Mouse (Mus musculus) CH12.LX (cell line): ENCODE data around the gene Map4k4. TPM values are rescaled to one million over a fixed set of nuclear protein-coding genes. Genes with fewer than 3 reads are reported as not detected.

ENCODE experiments used
- DNase-seq: peaks from one replicate; pipeline ENCODE4 v3.0.0-alpha.2; 2013; ENCODE audit errors: extremely low read depth
- H3K27ac ChIP-seq: 2 replicates; pipeline ENCODE4 v1.5.1; 2012; ENCODE audit warnings: low read depth, mild to moderate bottlenecking, control low read depth, moderate library complexity; ENCODE audit not compliant: insufficient read depth
- H3K27me3 ChIP-seq: replicated peaks from 2 replicates; pipeline ENCODE3; 2012; ENCODE audit warnings: inconsistent platforms
- H3K36me3 ChIP-seq, 2 experiments: replicated peaks in 1 of 2; 2 replicates each; pipeline versions ENCODE3 to v1.6.1; 2012; ENCODE audit warnings: inconsistent platforms in 1 of 2, low read length in 1 of 2, mild to moderate bottlenecking in 1 of 2, mixed read lengths in 1 of 2, moderate library complexity in 1 of 2; ENCODE audit not compliant: control insufficient read depth in 1 of 2, insufficient read depth in 1 of 2
- H3K4me1 ChIP-seq, 2 experiments: 2 replicates each; pipeline ENCODE4 v1.6.1; 2012; ENCODE audit warnings: inconsistent platforms in 1 of 2, moderate library complexity in 1 of 2; ENCODE audit not compliant: insufficient read depth in 2 of 2, control insufficient read depth in 1 of 2
- H3K4me2 ChIP-seq: 2 replicates; pipeline ENCODE4 v1.6.1; 2012; ENCODE audit warnings: low read depth, mild to moderate bottlenecking, control low read depth; ENCODE audit not compliant: poor library complexity, insufficient read depth, severe bottlenecking
- H3K4me3 ChIP-seq, 3 experiments: fragments of 150-350 bp in 1 of 3; sonication (generic) in 1 of 3; replicated peaks in 1 of 3; 2 replicates each; pipeline versions ENCODE3 to v1.5.1; 2011 to 2012; ENCODE audit warnings: low read depth in 2 of 3, low read length in 2 of 3, mild to moderate bottlenecking in 2 of 3, moderate library complexity in 2 of 3, control low read depth in 1 of 3, improper control_type of control experiment in 1 of 3, inconsistent platforms in 1 of 3, mixed read lengths in 1 of 3; ENCODE audit not compliant: poor library complexity in 1 of 3
- H3K79me2 ChIP-seq: replicated peaks from 2 replicates; pipeline ENCODE4 v1.6.1; 2012; ENCODE audit warnings: mild to moderate bottlenecking, moderate library complexity; ENCODE audit not compliant: control insufficient read depth, poor library complexity, insufficient read depth, severe bottlenecking; ENCODE audit errors: extremely low read depth
- H3K9ac ChIP-seq: 2 replicates; pipeline ENCODE4 v1.6.1; 2012; ENCODE audit warnings: low read depth, mild to moderate bottlenecking, control low read depth, moderate library complexity; ENCODE audit not compliant: insufficient read depth
- H3K9me3 ChIP-seq: replicated peaks from 2 replicates; pipeline ENCODE3; 2012; ENCODE audit warnings: low read length, inconsistent platforms, mixed read lengths
- CTCF ChIP-seq, 2 experiments: IDR thresholded peaks in 1 of 2; conservative IDR thresholded peaks in 1 of 2; 2 replicates each; pipeline ENCODE4 v1.5.1; 2011 to 2012; ENCODE audit warnings: low read depth in 2 of 2, low read length in 2 of 2, improper control_type of control experiment in 1 of 2, inconsistent platforms in 1 of 2, mild to moderate bottlenecking in 1 of 2, moderate library complexity in 1 of 2
- ELF1 ChIP-seq: IDR thresholded peaks from 2 replicates; pipeline ENCODE4 v1.6.1; 2014; ENCODE audit warnings: low read depth, mild to moderate bottlenecking, inconsistent platforms, low read length, improper control_type of control experiment
- JUN ChIP-seq: IDR thresholded peaks from 2 replicates; pipeline ENCODE4 v1.6.1; 2011; ENCODE audit warnings: low read depth, mild to moderate bottlenecking, low read length, improper control_type of control experiment, moderate library complexity; ENCODE audit not compliant: insufficient read depth
- MAFK ChIP-seq: IDR thresholded peaks from 2 replicates; pipeline ENCODE4 v1.6.1; 2011; ENCODE audit warnings: low read length, improper control_type of control experiment; ENCODE audit not compliant: insufficient replicate concordance
- MAZ ChIP-seq: IDR thresholded peaks from 2 replicates; pipeline ENCODE4 v1.6.1; 2012; ENCODE audit warnings: low read depth, mild to moderate bottlenecking, inconsistent platforms, low read length, improper control_type of control experiment, moderate library complexity
- MEF2A ChIP-seq: IDR thresholded peaks from 2 replicates; pipeline ENCODE4 v1.6.1; 2014; ENCODE audit warnings: low read depth, mild to moderate bottlenecking, inconsistent platforms, low read length, improper control_type of control experiment, borderline replicate concordance
- MXI1 ChIP-seq: IDR thresholded peaks from 2 replicates; pipeline ENCODE4 v1.6.1; 2011; ENCODE audit warnings: mild to moderate bottlenecking, low read depth, low read length, improper control_type of control experiment
- MYC ChIP-seq: IDR thresholded peaks from 2 replicates; pipeline ENCODE4 v1.6.1; 2011; ENCODE audit warnings: low read depth, mild to moderate bottlenecking, improper control_type of control experiment, low read length
- RAD21 ChIP-seq: IDR thresholded peaks from 2 replicates; pipeline ENCODE4 v1.6.1; 2011; ENCODE audit warnings: low read depth, mild to moderate bottlenecking, low read length, improper control_type of control experiment, moderate library complexity
- RCOR1 ChIP-seq: conservative IDR thresholded peaks from 2 replicates; pipeline ENCODE4 v1.6.1; 2012; ENCODE audit warnings: low read depth, mild to moderate bottlenecking, inconsistent platforms, low read length, improper control_type of control experiment
- SIN3A ChIP-seq: IDR thresholded peaks from 2 replicates; pipeline ENCODE4 v1.6.1; 2012; ENCODE audit warnings: low read length, improper control_type of control experiment, inconsistent platforms
- SMC3 ChIP-seq: IDR thresholded peaks from 2 replicates; pipeline ENCODE4 v1.6.1; 2011; ENCODE audit warnings: low read depth, low read length, improper control_type of control experiment
- TBP ChIP-seq: conservative IDR thresholded peaks from 2 replicates; pipeline ENCODE4 v1.6.1; 2011; ENCODE audit warnings: low read depth, low read length, improper control_type of control experiment
- UBTF ChIP-seq: IDR thresholded peaks from 2 replicates; pipeline ENCODE4 v1.6.1; 2012; ENCODE audit warnings: low read depth, mild to moderate bottlenecking, inconsistent platforms, low read length, improper control_type of control experiment, moderate library complexity
- USF2 ChIP-seq: conservative IDR thresholded peaks from 2 replicates; pipeline ENCODE4 v1.6.1; 2011; ENCODE audit warnings: low read depth, low read length, improper control_type of control experiment
- ZC3H11A ChIP-seq: IDR thresholded peaks from 2 replicates; pipeline ENCODE4 v1.6.1; 2012; ENCODE audit warnings: low read depth, mild to moderate bottlenecking, inconsistent platforms, low read length, improper control_type of control experiment
- dilution Hi-C: fragments of 300-500 bp; cut with MboI; formaldehyde crosslinking; loops from 2 replicates; pipeline ENCODE4 v1.14.3; 2020; ENCODE audit warnings: low sequenced_read_pairs; ENCODE audit not compliant: extremely low pct_unique_long_range_greater_than_20kb, extremely low pct_ligation_motif_present
- in situ Hi-C: fragments of 300-500 bp; cut with MboI; formaldehyde crosslinking; loops from 3 replicates; pipeline ENCODE4 v1.14.3; 2019; ENCODE audit warnings: low sequenced_read_pairs, low pct_ligation_motif_present, low pct_unique_long_range_greater_than_20kb, mixed read lengths
- polyA plus RNA-seq: library from polyadenylated mRNA; unstranded; fragments of >175 nt; gene quantifications from 2 replicates; pipeline ENCODE4 v1.2.1, GENCODE M21; 2012; ENCODE audit warnings: low read depth; ENCODE audit not compliant: insufficient read length
- total RNA-seq, 2 experiments: library from RNA; depleted of rRNA; stranded (reverse); fragments of 300-350 nt in 1 of 2; fragments of >200 nt in 1 of 2; gene quantifications; 2 replicates each; pipeline ENCODE4 v1.2.3; 2012 to 2014

Map4k4 gene
- total and polyA plus RNA-seq, 3 experiments = 21.8 to 46.3 (median 41.0) TPM

DNA sequence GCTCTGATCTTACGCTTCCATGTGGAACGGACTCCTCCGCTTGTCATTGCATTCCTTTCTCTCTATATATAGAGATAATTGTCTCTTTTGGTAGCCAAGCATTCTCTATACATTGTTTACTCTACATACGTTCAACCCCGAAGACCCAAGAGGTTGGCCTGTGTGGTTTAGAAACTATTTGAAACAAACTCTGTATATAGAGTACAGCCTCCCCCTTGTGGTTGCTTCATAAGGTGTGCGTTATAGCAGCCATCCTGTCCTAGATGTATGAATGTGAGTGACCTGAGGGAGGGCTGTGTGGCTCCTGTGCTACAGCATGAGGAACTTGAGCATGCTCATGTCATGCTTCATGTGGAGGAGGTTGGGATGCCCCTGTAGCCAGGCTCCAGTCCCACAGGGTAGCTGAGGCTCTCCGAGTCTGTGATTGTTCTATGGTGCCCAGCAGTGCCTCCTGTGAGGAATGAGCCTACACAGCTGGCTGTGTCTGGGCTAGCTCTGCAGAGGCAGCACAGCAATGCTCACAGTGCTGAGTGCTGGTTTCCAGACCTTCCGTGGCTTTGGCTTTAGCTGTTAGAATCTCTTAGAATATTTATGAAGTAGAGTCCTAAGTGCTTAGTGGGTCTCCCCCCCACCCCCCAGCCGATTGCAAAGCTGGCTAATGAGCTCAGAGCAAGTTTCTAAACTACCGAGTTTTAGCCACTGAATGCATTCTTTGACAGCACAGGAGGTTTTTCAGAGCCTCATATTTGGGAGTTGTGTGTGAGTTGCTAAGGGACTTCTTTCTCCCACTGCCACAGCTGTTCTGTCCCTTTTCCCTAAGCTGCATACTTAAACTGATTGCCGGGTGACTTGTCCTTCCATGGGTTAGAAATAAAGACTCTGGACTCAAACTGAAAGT lies 76.4 kb downstream of the Map4k4 start:
- in situ Hi-C loops = no loop called here
- no peak overlapping the region for H3K4me2 ChIP-seq
- no peak overlapping the region for H3K4me3 ChIP-seq
- H3K79me2 ChIP-seq = no peaks in the 10 kb centered on the region
- peaks cover 10 to 80% of the 10 kb centered on the region in 2 experiments for H3K36me3 ChIP-seq
- TF ChIP-seq TBP (no peak), JUN (no peak), MAZ (no peak), RAD21 (peak; percentile 60), CTCF (conservative IDR thresholded peaks at IDR 0.05 in 1 of 2, IDR thresholded peaks at IDR 0.05 in 1 of 2; ENCODE audit: low read depth in 2 of 2, low read length in 2 of 2) (peak in 1 of 2 experiments; percentile 59; a peak in 3 of 4 replicates), SMC3 (peak; percentile 46), MXI1 (no peak), ZC3H11A (no peak), MEF2A (no peak)
- TF ChIP-seq, all 38 proteins: peak for 3
- Histone ChIP-seq H3K27me3 (no peaks in the 10 kb centered on the region), H3K9me3 (no peaks in the 10 kb centered on the region), H3K4me1 (peaks cover 0 to 20% of the 10 kb centered on the region in 2 experiments; a peak in 3 of 4 replicates), H3K27ac (no peak overlapping the region), H3K9ac (no peak overlapping the region)
- DNase-seq = no peak
- dilution Hi-C loops = no loop called here

DNA sequence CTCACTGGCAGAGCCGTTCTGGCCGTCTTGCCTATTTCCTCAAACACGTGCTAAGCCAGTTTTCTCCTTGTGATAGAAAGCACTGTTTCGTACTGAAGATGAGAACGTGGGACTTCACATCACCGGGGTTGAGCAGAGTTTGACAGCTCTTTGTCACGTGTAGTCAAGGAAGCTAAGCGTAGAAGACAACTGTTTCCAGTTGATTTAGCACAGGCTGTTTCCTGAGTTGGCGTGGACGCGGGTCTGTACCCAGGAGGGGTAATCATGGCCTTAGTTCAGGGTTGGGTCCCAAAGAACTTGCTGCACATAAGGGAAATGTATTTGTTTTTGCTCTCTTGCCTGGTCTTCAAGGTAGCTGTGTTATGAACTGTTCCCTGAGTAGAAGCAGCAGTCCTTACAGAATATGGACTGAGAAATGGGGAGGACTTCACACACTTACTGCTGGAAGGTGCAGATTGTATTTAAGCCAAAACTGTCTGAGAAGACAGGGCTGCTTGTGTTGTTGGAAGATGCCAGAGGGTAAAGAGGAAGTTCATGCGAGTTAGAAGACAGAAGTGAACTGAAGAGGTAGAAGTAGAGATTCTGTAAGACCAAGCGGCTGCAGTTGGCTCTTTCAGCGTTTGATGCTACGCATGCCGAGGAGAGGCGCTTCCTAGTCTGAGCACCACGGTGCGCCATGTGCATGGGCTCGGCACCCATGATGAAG lies 78.2 kb downstream of the Map4k4 start:
- H3K9me3 ChIP-seq = no peaks in the 10 kb centered on the region
- H3K4me2 ChIP-seq = no peak overlapping the region
- H3K9ac ChIP-seq = no peak overlapping the region
- peaks cover 0 to 15% of the 10 kb centered on the region in 2 experiments; a peak in 3 of 4 replicates for H3K4me1 ChIP-seq
- peaks cover 14 to 83% of the 10 kb centered on the region in 2 experiments for H3K36me3 ChIP-seq
- H3K27me3 ChIP-seq = no peaks in the 10 kb centered on the region
- H3K4me3 ChIP-seq = no peak overlapping the region
- H3K79me2 ChIP-seq = no peaks in the 10 kb centered on the region
- DNase-seq = no peak
- in situ Hi-C loops (no loop called here), dilution Hi-C loops (no loop called here)
- TF ChIP-seq RCOR1 = no peak
- no peak for TF ChIP-seq ELF1
- no peak for TF ChIP-seq USF2
- TF ChIP-seq MEF2A = no peak
- no peak for TF ChIP-seq MAFK
- TF ChIP-seq UBTF = no peak
- no peak for TF ChIP-seq CTCF (conservative IDR thresholded peaks at IDR 0.05 in 1 of 2, IDR thresholded peaks at IDR 0.05 in 1 of 2; ENCODE audit: low read depth in 2 of 2, low read length in 2 of 2)
- TF ChIP-seq SIN3A = no peak
- no peak for TF ChIP-seq MYC
- no peak overlapping the region for H3K27ac ChIP-seq
